Mouse (Mus musculus) large intestine, adult 2 months (tissue): ENCODE measurements around the gene Gsap. TPM values are rescaled to one million over a fixed set of nuclear protein-coding genes. Genes with fewer than 3 reads are reported as not detected.
"Not testable (repeated sequence)": the region's sequence is repeated elsewhere in the genome, so short reads cannot be mapped to it uniquely, and the experiment has no call there.

Source experiments
- DNase-seq: peaks from one replicate; pipeline ENCODE4 v3.0.0-alpha.2; 2012; ENCODE audit warnings: low read depth, low spot score
- WGBS: fragments of 180-500 bp; shearing (Covaris S2); methylation state at CpG from one replicate; pipeline ENCODE4 v1.1.7; 2018; 5-methylcytosine and 5-hydroxymethylcytosine counted together
- polyA plus RNA-seq: library from polyadenylated mRNA; depleted of rRNA; stranded (reverse); fragments of >200 nt; gene quantifications from 2 replicates; pipeline ENCODE4 v1.2.3, GENCODE M21; 2012

The Gsap gene
- polyA plus RNA-seq, 1 experiment = 1.4 TPM

GRCm38 (mm10) chr5:21175132-21176112 is 10.6 kb upstream of the Gsap start:
- no peak for DNase-seq
- WGBS = 42% methylated on average over 9 of the region's 9 CpGs

- no peak for DNase-seq
These were observed 6.6 kb upstream of the Gsap start for GRCm38 (mm10) chr5:21179496-21179895.

GRCm38 (mm10) chr5:21183046-21183445 is 3.0 kb upstream of the Gsap start:
- not testable (repeated sequence) for DNase-seq
- WGBS = 68% methylated on average over 2 of the region's 2 CpGs

GRCm38 (mm10) chr5:21186821-21187220 is 766 bp downstream of the Gsap start:
- WGBS = 15% methylated on average over 4 of the region's 4 CpGs
- no peak for DNase-seq

- DNase-seq = no peak
- 12% methylated on average over 3 of the region's 3 CpGs for WGBS
These were observed 2.4 kb downstream of the Gsap start for GRCm38 (mm10) chr5:21188435-21188834.

GRCm38 (mm10) chr5:21189036-21189435 is 3.0 kb downstream of the Gsap start:
- no peak for DNase-seq
- WGBS = 17% methylated on average over 1 of the region's 1 CpGs

GRCm38 (mm10) chr5:21189460-21189859 is 3.4 kb downstream of the Gsap start:
- no peak for DNase-seq
- WGBS = 70% methylated on average over 3 of the region's 3 CpGs

GRCm38 (mm10) chr5:21203504-21203903 is 17.4 kb downstream of the Gsap start:
- no peak for DNase-seq

GRCm38 (mm10) chr5:21204157-21204556 is 18.1 kb downstream of the Gsap start:
- DNase-seq = no peak
- WGBS = 91% methylated on average over 3 of the region's 3 CpGs

More at GRCm38 (mm10) chr5:21203504-21203903, 17.4 kb downstream of the Gsap start:
- 6% methylated on average over 1 of the region's 1 CpGs for WGBS

GRCm38 (mm10) chr5:21206014-21206413 is 20.0 kb downstream of the Gsap start:
- DNase-seq = no peak
- WGBS = 55% methylated on average over 4 of the region's 4 CpGs

GRCm38 (mm10) chr5:21211406-21211805 is 25.4 kb downstream of the Gsap start:
- WGBS = 89% methylated on average over 1 of the region's 1 CpGs
- no peak for DNase-seq

- WGBS = 83% methylated on average over 3 of the region's 3 CpGs
- DNase-seq = no peak
These were observed 26.9 kb downstream of the Gsap start for GRCm38 (mm10) chr5:21212933-21213332.

GRCm38 (mm10) chr5:21213801-21214200 is 27.7 kb downstream of the Gsap start:
- 83% methylated on average over 5 of the region's 5 CpGs for WGBS
- DNase-seq = no peak

- peak; percentile 4 for DNase-seq
- 34% methylated on average over 14 of the region's 14 CpGs for WGBS
These were observed 31.6 kb downstream of the Gsap start for GRCm38 (mm10) chr5:21217453-21218294.

GRCm38 (mm10) chr5:21232876-21233275 is 46.8 kb downstream of the Gsap start:
- WGBS = 88% methylated on average over 6 of the region's 6 CpGs
- no peak for DNase-seq

GRCm38 (mm10) chr5:21244575-21244974 is 58.5 kb downstream of the Gsap start:
- DNase-seq = no peak
- WGBS = 95% methylated on average over 1 of the region's 1 CpGs

GRCm38 (mm10) chr5:21245241-21245640 is 59.2 kb downstream of the Gsap start:
- no peak for DNase-seq
- 79% methylated on average over 1 of the region's 1 CpGs for WGBS

- 75% methylated on average over 6 of the region's 6 CpGs for WGBS
- DNase-seq = no peak
These were observed 60.7 kb downstream of the Gsap start for GRCm38 (mm10) chr5:21246794-21247193.

- DNase-seq = no peak
- WGBS = 41% methylated on average over 2 of the region's 2 CpGs
These were observed 61.9 kb downstream of the Gsap start for GRCm38 (mm10) chr5:21247916-21248315.

GRCm38 (mm10) chr5:21248834-21249233 is 62.8 kb downstream of the Gsap start:
- DNase-seq = no peak
- 66% methylated on average over 5 of the region's 5 CpGs for WGBS
